Mouse (Mus musculus) erythroblast, embryonic 14.5 days (primary cell): ENCODE measurements around the gene Crx.

ENCODE experiments used
- GATA1 ChIP-seq: IDR thresholded peaks from 2 replicates; pipeline ENCODE4 v1.6.1; 2012; ENCODE audit warnings: low read length, inconsistent platforms, mixed read lengths
- TAL1 ChIP-seq: IDR thresholded peaks from 3 replicates; pipeline ENCODE4 v1.6.1; 2012; ENCODE audit warnings: low read length, inconsistent platforms, mixed read lengths

DNA sequence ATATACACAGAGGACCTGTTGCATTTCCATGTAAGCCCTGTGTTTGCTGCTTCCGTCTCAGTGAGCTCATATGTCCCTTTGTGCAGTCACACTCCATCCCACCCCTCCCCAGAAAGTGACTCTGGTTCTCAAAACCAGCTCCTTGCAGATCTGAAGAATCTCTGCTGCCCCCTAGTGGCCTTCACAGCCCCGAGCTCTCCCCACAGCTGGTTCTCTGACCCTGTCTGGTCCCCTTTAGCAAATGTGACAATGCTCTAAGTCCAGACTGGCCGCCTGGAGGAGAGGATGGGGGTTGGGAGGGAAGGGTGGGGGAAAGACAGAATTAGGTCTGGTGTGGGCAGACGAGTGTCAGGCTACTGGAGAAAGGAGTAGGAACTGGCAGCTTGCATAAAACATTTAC is 32.4 kb upstream of the Crx start:
- TF ChIP-seq TAL1 (no peak), GATA1 (no peak)
